Mouse (Mus musculus) monocyte, adult 5-6 weeks (primary cell): ENCODE data around the gene 2610301B20Rik. TPM values are rescaled to one million over a fixed set of nuclear protein-coding genes. Genes with fewer than 3 reads are reported as not detected.
"Not testable (repeated sequence)": the region's sequence is repeated elsewhere in the genome, so short reads cannot be mapped to it uniquely, and the experiment has no call there.

Experiments used
- ATAC-seq: fragments of 153-309, 156-312 bp; replicated peaks from 2 replicates; pipeline ENCODE4 v1.8.0; 2017; ENCODE audit warnings: mild to moderate bottlenecking; ENCODE audit not compliant: low TSS enrichment, insufficient number of reproducible peaks, severe bottlenecking, poor library complexity, low FRiP score
- total RNA-seq: library from RNA; stranded (forward); fragments of 200-1000, 200-491, 200-594 nt; gene quantifications from 3 replicates; pipeline ENCODE4 v1.2.3, GENCODE M21; 2017

The 2610301B20Rik gene
- 2.1 to 4.1 TPM (median 4.1 TPM) in 3 replicates for total RNA-seq

- ATAC-seq, result peak; percentile 81
These were observed at the start of gene 2610301B20Rik for GRCm38 (mm10) chr4:10873920-10874665. TSS of gene 2610301B20Rik (plus strand) at chr4:10874498.

- no peak for ATAC-seq
These were observed 41.0 kb upstream of the 2610301B20Rik start for GRCm38 (mm10) chr4:10833273-10833672.

GRCm38 (mm10) chr4:10835252-10836051, 38.8 kb upstream of the 2610301B20Rik start:
- no peak for ATAC-seq

- ATAC-seq, result no peak
These were observed 28.4 kb upstream of the 2610301B20Rik start for GRCm38 (mm10) chr4:10845848-10846247.

- no peak for ATAC-seq
These were observed 24.5 kb upstream of the 2610301B20Rik start for GRCm38 (mm10) chr4:10849812-10850211.

GRCm38 (mm10) chr4:10851013-10851412, 23.3 kb upstream of the 2610301B20Rik start:
- no peak for ATAC-seq

GRCm38 (mm10) chr4:10859174-10859573, 15.1 kb upstream of the 2610301B20Rik start:
- ATAC-seq, result no peak

GRCm38 (mm10) chr4:10859911-10860581, 14.3 kb upstream of the 2610301B20Rik start:
- ATAC-seq, result no peak

GRCm38 (mm10) chr4:10860825-10861224, 13.5 kb upstream of the 2610301B20Rik start:
- no peak for ATAC-seq

- not testable (repeated sequence) for ATAC-seq
These were observed 11.4 kb upstream of the 2610301B20Rik start for GRCm38 (mm10) chr4:10862882-10863281.

GRCm38 (mm10) chr4:10872231-10872630, 2.1 kb upstream of the 2610301B20Rik start:
- no peak for ATAC-seq

- ATAC-seq, result no peak
These were observed 1.4 kb upstream of the 2610301B20Rik start for GRCm38 (mm10) chr4:10872685-10873539.

GRCm38 (mm10) chr4:10873549-10873919, 764 bp upstream of the 2610301B20Rik start:
- ATAC-seq, result no peak

GRCm38 (mm10) chr4:10874718-10875121, 422 bp downstream of the 2610301B20Rik start:
- peak; percentile 75 for ATAC-seq

GRCm38 (mm10) chr4:10875407-10875806, 1.1 kb downstream of the 2610301B20Rik start:
- ATAC-seq, result no peak

GRCm38 (mm10) chr4:10877057-10877456, 2.8 kb downstream of the 2610301B20Rik start:
- no peak for ATAC-seq

GRCm38 (mm10) chr4:10883740-10884408, 9.6 kb downstream of the 2610301B20Rik start:
- ATAC-seq, result no peak

- no peak for ATAC-seq
These were observed 14.5 kb downstream of the 2610301B20Rik start for GRCm38 (mm10) chr4:10888835-10889234.
